Mouse (Mus musculus) limb, embryonic 15.5 days (tissue): ENCODE results near the gene Olfr1337. TPM values are rescaled to one million over a fixed set of nuclear protein-coding genes. Genes with fewer than 3 reads are reported as not detected.
"Not testable (repeated sequence)": the region's sequence is repeated elsewhere in the genome, so short reads cannot be mapped to it uniquely, and the experiment has no call there.

Source experiments
- ATAC-seq: fragments of 200-750 bp; cut with Nextera tagmentation; 2 replicates; pipeline ENCODE4 v1.8.0; 2017; ENCODE audit warnings: low read depth, moderate TSS enrichment; ENCODE audit not compliant: insufficient number of reproducible peaks, low FRiP score, low TSS enrichment
- H3K27ac ChIP-seq: fragments of 300-500 bp; sonication (generic); 2 replicates; pipeline ENCODE4 v1.5.1; 2015; ENCODE audit warnings: moderate library complexity, mild to moderate bottlenecking, inconsistent platforms
- H3K27me3 ChIP-seq: fragments of 300-500 bp; sonication (generic); 2 replicates; pipeline ENCODE4 v1.6.1; 2015; ENCODE audit warnings: inconsistent platforms
- H3K36me3 ChIP-seq: fragments of 300-500 bp; sonication (generic); 2 replicates; pipeline ENCODE4 v1.6.1; 2015; ENCODE audit warnings: inconsistent platforms
- H3K4me1 ChIP-seq: fragments of 300-500 bp; sonication (generic); 2 replicates; pipeline ENCODE4 v1.6.1; 2015; ENCODE audit warnings: inconsistent platforms
- H3K4me2 ChIP-seq: fragments of 300-500 bp; sonication (generic); 2 replicates; pipeline ENCODE4 v1.6.1; 2015; ENCODE audit warnings: mild to moderate bottlenecking, inconsistent platforms
- H3K4me3 ChIP-seq: fragments of 300-500 bp; sonication (generic); 2 replicates; pipeline ENCODE4 v1.5.1; 2015; ENCODE audit warnings: mild to moderate bottlenecking, inconsistent platforms
- H3K9ac ChIP-seq: fragments of 300-500 bp; sonication (generic); 2 replicates; pipeline ENCODE4 v1.6.1; 2015; ENCODE audit warnings: inconsistent platforms
- H3K9me3 ChIP-seq: fragments of 300-500 bp; sonication (generic); 2 replicates; pipeline ENCODE4 v1.6.1; 2016; ENCODE audit warnings: inconsistent platforms
- WGBS: fragments of 180-500 bp; shearing (Covaris S2); methylation state at CpG from one replicate; pipeline ENCODE4 v1.1.7; 2015; 5-methylcytosine and 5-hydroxymethylcytosine counted together
- polyA plus RNA-seq: library from polyadenylated mRNA; unstranded; fragments of >200 nt; fragmentation: Nextera tagmentation; extraction: Ambion mirVana; gene quantifications from 2 replicates; pipeline ENCODE4 v1.2.1, GENCODE M21; 2015

Gene Olfr1337
- polyA plus RNA-seq: not detected in 2 replicates

- Histone ChIP-seq H3K27ac (no peak within 1 kb of the TSS), H3K36me3 (no peaks in the 10 kb centered on the region), H3K4me1 (no peaks in the 10 kb centered on the region), H3K27me3 (no peaks in the 10 kb centered on the region), H3K9me3 (no peaks in the 10 kb centered on the region), H3K4me2 (no peak within 1 kb of the TSS), H3K4me3 (no peak within 1 kb of the TSS), H3K9ac (no peak within 1 kb of the TSS)
- no peak for ATAC-seq
- WGBS: 79% methylated on average over 2 of the region's 2 CpGs
Measured at GRCm38 (mm10) chr4:118782486-118782885, at the start of gene Olfr1337. Gene Olfr1337, minus strand, starts transcription at chr4:118782586.

GRCm38 (mm10) chr4:118818921-118819320 is 36.5 kb upstream of the Olfr1337 start:
- no peak overlapping the region for H3K4me2 ChIP-seq
- no peak for ATAC-seq
- no peak overlapping the region for H3K27ac ChIP-seq
- WGBS: 81% methylated on average over 1 of the region's 1 CpGs
- H3K36me3 ChIP-seq: no peaks in the 10 kb centered on the region
- no peaks in the 10 kb centered on the region for H3K27me3 ChIP-seq
- H3K4me3 ChIP-seq: no peak overlapping the region
- no peaks in the 10 kb centered on the region for H3K9me3 ChIP-seq
- no peaks in the 10 kb centered on the region for H3K4me1 ChIP-seq
- H3K9ac ChIP-seq: no peak overlapping the region

GRCm38 (mm10) chr4:118809844-118810243 is 27.5 kb upstream of the Olfr1337 start, which contains the start of gene Olfr1335:
Gene Olfr1335, minus strand, starts transcription at chr4:118809944.
- no peaks in the 10 kb centered on the region for H3K9me3 ChIP-seq
- no peaks in the 10 kb centered on the region for H3K36me3 ChIP-seq
- no peak for ATAC-seq
- 93% methylated on average over 4 of the region's 4 CpGs for WGBS
- H3K27me3 ChIP-seq: no peaks in the 10 kb centered on the region
- no peak within 1 kb of the TSS for H3K4me3 ChIP-seq
- H3K4me1 ChIP-seq: no peaks in the 10 kb centered on the region
- no peak within 1 kb of the TSS for H3K27ac ChIP-seq
- no peak within 1 kb of the TSS for H3K9ac ChIP-seq
- H3K4me2 ChIP-seq: no peak within 1 kb of the TSS

- not testable (repeated sequence) for H3K27ac ChIP-seq, H3K4me2 ChIP-seq, H3K4me3 ChIP-seq, H3K36me3 ChIP-seq, H3K9ac ChIP-seq, ATAC-seq, H3K9me3 ChIP-seq, H3K27me3 ChIP-seq, H3K4me1 ChIP-seq
Measured at GRCm38 (mm10) chr4:118792796-118793195, 10.4 kb upstream of the Olfr1337 start.

GRCm38 (mm10) chr4:118758637-118759036 is 23.7 kb downstream of the Olfr1337 start, which contains the start of gene Olfr1338:
Gene Olfr1338, minus strand, starts transcription at chr4:118758737.
- H3K36me3 ChIP-seq: no peaks in the 10 kb centered on the region
- H3K4me2 ChIP-seq: no peak within 1 kb of the TSS
- no peak within 1 kb of the TSS for H3K27ac ChIP-seq
- no peak within 1 kb of the TSS for H3K4me3 ChIP-seq
- ATAC-seq: no peak
- no peaks in the 10 kb centered on the region for H3K9me3 ChIP-seq
- 79% methylated on average over 1 of the region's 1 CpGs for WGBS
- H3K4me1 ChIP-seq: no peaks in the 10 kb centered on the region
- no peaks in the 10 kb centered on the region for H3K27me3 ChIP-seq
- H3K9ac ChIP-seq: no peak within 1 kb of the TSS

GRCm38 (mm10) chr4:118741881-118742280 is 40.5 kb downstream of the Olfr1337 start:
- Histone ChIP-seq H3K4me2 (no peak overlapping the region), H3K4me3 (no peak overlapping the region), H3K27me3 (peaks cover 21% of the 10 kb centered on the region; the same call in 1 of the 2 replicates), H3K9me3 (0 out of 2 replicates have a peak, but pooled peaks cover 2% of the 10 kb centered on the region), H3K36me3 (no peaks in the 10 kb centered on the region), H3K4me1 (no peaks in the 10 kb centered on the region), H3K9ac (no peak overlapping the region), H3K27ac (no peak overlapping the region)
- no peak for ATAC-seq
- 10% methylated on average over 16 of the region's 16 CpGs for WGBS

- no peak for ATAC-seq
- H3K9ac ChIP-seq: no peak overlapping the region
- H3K4me3 ChIP-seq: no peak overlapping the region
- H3K27ac ChIP-seq: no peak overlapping the region
- H3K27me3 ChIP-seq: peaks cover 21% of the 10 kb centered on the region; the same call in 1 of the 2 replicates
- H3K4me1 ChIP-seq: no peaks in the 10 kb centered on the region
- H3K4me2 ChIP-seq: no peak overlapping the region
- 11% methylated on average over 11 of the region's 11 CpGs for WGBS
- 0 out of 2 replicates have a peak, but pooled peaks cover under 1% of the 10 kb centered on the region for H3K9me3 ChIP-seq
- no peaks in the 10 kb centered on the region for H3K36me3 ChIP-seq
Measured at GRCm38 (mm10) chr4:118740988-118741698, 41.2 kb downstream of the Olfr1337 start.

- no peak overlapping the region for H3K9ac ChIP-seq
- no peaks in the 10 kb centered on the region for H3K9me3 ChIP-seq
- WGBS: 62% methylated on average over 3 of the region's 3 CpGs
- no peak overlapping the region for H3K27ac ChIP-seq
- H3K4me2 ChIP-seq: no peak overlapping the region
- H3K36me3 ChIP-seq: no peaks in the 10 kb centered on the region
- no peak overlapping the region for H3K4me3 ChIP-seq
- H3K4me1 ChIP-seq: no peaks in the 10 kb centered on the region
- ATAC-seq: no peak
- peaks cover 21% of the 10 kb centered on the region; the same call in 1 of the 2 replicates for H3K27me3 ChIP-seq
Measured at GRCm38 (mm10) chr4:118739574-118739973, 42.8 kb downstream of the Olfr1337 start.

GRCm38 (mm10) chr4:118731875-118732274 is 50.5 kb downstream of the Olfr1337 start, which contains the start of gene Olfr1339:
Gene Olfr1339, plus strand, starts transcription at chr4:118732175.
- Histone ChIP-seq H3K9me3 (no peaks in the 10 kb centered on the region), H3K27me3 (no peaks in the 10 kb centered on the region), H3K4me2 (no peak within 1 kb of the TSS), H3K4me3 (no peak within 1 kb of the TSS), H3K27ac (no peak within 1 kb of the TSS), H3K9ac (no peak within 1 kb of the TSS), H3K36me3 (no peaks in the 10 kb centered on the region), H3K4me1 (no peaks in the 10 kb centered on the region)
- ATAC-seq: no peak
- 94% methylated on average over 1 of the region's 1 CpGs for WGBS

Other genes starting within 250 kb of the Olfr1337 start
- 22.9 and 23.0 TPM in 2 replicates for gene Tmem125, start 238.5 kb downstream of the Olfr1337 start, polyA plus RNA-seq
- 1.7 and 2.6 TPM in 2 replicates for gene Cfap57, start 161.8 kb downstream of the Olfr1337 start, polyA plus RNA-seq
- 129 and 136 TPM in 2 replicates for gene Ebna1bp2, start 161.8 kb downstream of the Olfr1337 start, polyA plus RNA-seq
- not detected in 2 replicates for gene Olfr62, start 123.6 kb downstream of the Olfr1337 start, polyA plus RNA-seq
- gene Olfr1342, start 89.8 kb downstream of the Olfr1337 start, polyA plus RNA-seq: not detected in 2 replicates
- not detected in 2 replicates for gene Olfr1341, start 79.1 kb downstream of the Olfr1337 start, polyA plus RNA-seq
- gene Olfr1340, start 62.4 kb downstream of the Olfr1337 start, polyA plus RNA-seq: not detected in 2 replicates
- not detected in 2 replicates for gene Olfr1339, start 50.4 kb downstream of the Olfr1337 start, polyA plus RNA-seq
- gene Olfr1338, start 23.8 kb downstream of the Olfr1337 start, polyA plus RNA-seq: not detected in 2 replicates
- not detected in 2 replicates for gene Olfr1335, start 27.4 kb upstream of the Olfr1337 start, polyA plus RNA-seq
- gene Olfr1333, start 53.7 kb upstream of the Olfr1337 start, polyA plus RNA-seq: not detected in 2 replicates
- gene Olfr1331, start 82.1 kb upstream of the Olfr1337 start, polyA plus RNA-seq: not detected in 2 replicates
- not detected in 2 replicates for gene Olfr1330, start 106.0 kb upstream of the Olfr1337 start, polyA plus RNA-seq
- gene Olfr1329, start 134.9 kb upstream of the Olfr1337 start, polyA plus RNA-seq: not detected in 2 replicates
- not detected in 2 replicates for gene Olfr1328, start 156.0 kb upstream of the Olfr1337 start, polyA plus RNA-seq
- not detected in 2 replicates for gene Lao1, start 179.0 kb upstream of the Olfr1337 start, polyA plus RNA-seq